Mouse (Mus musculus): Measurements from ENCODE around the gene F3.

The F3 gene

DNA sequence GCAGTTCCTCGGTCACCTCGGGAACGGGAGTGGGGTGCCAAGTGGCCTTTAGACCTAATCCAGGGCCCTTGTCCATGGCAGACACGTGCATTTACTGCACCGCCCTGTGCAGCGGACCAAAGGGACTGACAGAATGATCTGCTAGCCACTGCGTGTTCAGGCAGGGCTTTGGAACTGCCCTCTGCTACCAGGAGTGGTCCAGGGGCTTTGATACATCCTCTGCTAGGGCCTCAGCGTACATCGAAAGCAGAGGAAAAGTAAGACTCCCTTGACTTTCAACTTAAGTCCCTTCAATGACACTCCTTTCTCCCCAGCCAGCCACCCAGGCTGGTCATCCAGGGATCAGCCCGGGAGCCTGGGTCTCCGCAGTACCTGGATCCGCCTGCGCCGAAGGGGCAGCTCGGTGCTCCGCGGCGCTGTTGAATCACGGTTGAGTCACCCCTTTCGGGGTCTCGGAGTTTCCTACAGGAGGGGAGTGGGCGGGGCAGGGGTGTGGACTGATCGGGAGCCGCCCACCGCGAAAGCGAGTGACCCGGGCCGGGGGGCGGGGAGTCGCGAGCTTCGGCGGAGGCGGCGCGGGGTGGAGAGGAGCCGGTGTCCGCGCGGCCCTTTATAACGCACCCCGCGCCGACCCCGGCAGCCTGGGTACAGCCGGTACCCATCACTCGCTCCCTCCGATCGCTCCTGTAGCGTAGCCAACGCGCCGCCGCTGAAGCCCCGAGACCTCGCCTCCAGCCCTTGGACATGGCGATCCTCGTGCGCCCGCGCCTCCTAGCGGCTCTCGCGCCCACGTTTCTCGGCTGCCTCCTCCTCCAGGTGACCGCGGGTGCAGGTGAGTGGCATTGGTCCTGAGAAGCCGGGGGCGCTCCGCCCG lies at the start of gene F3:
F3 (plus strand) TSS at position 567 of the 874 bp plus-strand sequence.
- DNase-seq (ENCODE audit: low spot score), result peak; percentile 91

DNA sequence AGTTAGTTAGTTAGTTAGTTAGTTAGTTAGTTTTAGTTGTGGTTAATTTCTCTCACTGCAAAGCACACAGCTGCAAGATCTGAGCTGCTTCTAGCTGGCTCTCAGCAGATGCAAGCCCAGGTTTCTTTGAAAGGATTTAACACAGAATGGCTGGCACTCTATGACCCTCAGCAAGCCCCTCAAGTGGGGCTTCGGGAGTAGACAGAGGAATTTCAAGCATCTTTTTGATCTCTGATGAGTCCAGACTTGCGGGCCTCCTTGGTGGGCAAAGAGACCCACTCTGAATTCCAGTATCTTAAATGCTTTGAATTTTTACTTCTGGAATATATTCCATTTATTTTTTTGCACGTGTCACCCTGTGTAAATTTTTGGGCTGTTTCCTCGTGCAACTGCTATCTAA lies 44.4 kb upstream of the F3 start:
- peak; percentile 45 for DNase-seq (ENCODE audit: low spot score)

DNA sequence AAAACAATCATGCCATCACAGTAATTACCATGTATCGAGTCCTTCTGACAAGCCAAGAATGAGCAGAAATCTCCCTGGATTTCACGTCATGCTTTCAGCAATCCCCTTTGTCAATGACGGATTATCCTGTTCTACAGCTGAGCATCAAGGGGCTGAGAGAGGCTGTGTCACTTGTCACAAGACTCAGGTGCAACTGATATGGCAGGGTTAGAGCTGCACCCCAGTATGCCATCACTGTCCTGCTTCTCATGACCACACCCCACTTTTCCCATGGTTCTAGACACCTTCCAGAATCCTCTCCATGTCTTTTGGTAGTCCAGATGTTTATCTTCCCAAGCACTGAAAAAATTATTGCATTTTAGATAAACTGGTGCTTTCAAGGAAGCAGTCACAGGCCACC lies 43.9 kb upstream of the F3 start:
- DNase-seq (ENCODE audit: low spot score), result no peak

DNA sequence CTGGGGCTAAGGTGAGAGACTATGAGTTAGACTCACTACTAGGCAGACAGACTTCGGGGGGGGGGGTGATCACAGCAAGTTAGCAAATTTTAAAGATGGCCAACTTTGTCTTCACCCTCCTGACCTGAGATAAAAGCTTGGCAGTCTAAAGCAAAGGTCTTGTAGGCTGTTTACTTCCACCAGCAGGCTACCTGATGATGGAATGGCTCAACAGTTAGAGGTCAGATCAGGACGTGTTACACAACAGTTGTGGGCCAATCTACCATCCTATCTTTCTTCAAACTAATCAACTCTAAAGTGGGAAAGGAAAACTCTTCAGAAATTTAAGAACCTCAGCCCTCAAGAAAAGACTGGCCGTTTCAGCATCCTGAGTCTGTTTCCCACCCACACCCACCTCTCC lies 43.1 kb upstream of the F3 start:
- DNase-seq (ENCODE audit: low spot score), result no peak

DNA sequence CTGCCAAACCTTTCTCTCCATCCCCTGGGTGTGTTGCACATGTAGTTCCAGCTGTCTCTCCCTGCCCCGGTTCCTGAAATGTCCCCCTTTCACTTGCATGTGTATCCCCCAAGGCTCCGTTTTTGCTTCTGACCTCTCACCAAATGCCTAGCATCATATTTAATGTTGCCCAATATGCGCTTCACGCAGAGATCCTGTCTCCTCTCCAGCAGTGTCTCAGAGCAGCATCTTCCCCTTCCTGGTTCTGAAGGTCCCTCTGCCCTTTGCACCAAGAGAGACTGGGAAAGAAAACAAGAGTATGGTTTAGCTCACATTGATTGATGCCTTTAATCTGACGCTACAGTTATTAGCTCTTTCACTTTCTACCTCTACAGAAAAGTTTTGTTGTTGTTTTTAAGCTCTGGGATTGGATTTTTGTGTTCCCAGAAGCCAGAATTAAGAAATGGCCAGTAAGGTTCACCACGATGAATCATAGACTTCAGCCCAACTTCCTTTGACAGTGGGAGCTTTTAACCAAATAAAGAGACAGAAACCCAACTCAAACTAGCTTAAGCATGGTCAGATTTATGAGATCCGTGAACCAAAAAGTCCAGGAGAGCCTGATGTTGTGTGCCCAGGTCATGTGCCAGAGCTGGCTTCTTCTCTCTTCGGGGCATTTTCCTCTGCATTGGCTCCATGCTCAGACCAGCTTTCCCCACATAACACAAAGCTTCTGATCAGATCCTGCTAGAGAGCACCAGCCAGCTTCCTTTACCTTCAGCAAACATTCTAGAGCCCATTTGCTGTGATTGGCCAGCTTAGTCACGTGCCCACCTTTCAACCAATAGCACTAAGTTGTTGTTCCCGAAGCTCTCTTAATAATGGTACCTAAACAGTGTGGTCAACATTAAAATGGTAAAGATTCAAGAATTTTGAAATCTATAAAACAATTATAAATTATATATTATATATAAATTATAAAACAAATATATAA lies 40.6 kb upstream of the F3 start:
- no peak for DNase-seq (ENCODE audit: low spot score)

DNA sequence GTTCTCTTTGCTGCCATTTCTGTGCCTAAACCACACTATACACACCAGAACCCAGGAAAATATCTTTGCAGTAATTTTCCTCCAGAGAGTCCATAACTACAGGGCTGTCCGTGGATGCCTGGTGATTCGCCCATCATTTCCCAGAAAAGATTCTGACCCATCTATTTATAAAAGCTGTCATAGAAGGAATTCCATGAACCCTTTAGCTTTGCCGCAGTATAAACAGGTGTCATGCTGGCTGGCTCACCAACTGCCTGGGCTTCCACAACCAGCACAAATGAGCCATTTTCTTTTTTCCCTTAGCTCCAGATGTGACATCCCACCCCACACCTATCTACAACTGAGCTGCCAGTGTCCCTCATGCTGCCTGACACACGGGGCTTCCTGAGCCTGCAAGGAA lies 38.8 kb upstream of the F3 start:
- DNase-seq (ENCODE audit: low spot score), result no peak

DNA sequence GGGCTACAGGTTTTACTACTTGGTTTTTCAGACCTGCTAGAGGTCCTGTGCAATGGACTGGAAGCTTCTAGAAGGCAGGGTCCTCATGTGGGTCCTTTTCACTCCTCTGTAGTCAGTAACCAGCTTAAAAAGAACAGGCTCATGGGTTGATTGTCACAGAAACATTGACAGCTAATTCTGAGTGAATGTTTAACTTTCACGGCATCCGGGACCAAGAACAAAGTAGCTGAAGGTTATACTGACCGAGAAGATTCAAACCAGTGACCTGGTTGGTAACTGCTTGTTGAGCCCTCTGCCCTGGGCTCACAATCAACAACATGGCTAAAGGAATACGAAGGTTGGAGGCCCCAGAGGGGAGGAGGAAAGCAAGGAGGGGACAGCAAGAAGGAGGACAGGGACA lies 38.4 kb upstream of the F3 start:
- no peak for DNase-seq (ENCODE audit: low spot score)

DNA sequence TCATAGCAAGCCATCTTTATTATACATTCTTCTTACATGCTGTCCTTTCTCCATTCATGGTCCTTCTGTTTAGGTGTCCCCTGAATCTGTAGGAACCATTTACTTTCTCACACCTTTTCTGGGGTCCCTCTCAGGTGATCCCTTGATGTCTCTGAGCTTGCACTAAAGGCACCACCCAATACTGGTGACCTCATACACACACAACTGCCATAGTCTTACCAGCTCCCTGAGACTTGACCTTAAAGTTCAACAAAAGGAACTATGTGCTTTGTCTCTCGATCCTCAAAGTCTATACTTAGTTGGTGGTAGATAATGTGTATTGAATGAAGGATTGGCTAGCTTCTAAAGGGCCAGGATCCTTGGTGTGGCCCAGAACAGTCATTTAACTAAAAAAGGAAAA lies 37.4 kb upstream of the F3 start:
- no peak for DNase-seq (ENCODE audit: low spot score)

DNA sequence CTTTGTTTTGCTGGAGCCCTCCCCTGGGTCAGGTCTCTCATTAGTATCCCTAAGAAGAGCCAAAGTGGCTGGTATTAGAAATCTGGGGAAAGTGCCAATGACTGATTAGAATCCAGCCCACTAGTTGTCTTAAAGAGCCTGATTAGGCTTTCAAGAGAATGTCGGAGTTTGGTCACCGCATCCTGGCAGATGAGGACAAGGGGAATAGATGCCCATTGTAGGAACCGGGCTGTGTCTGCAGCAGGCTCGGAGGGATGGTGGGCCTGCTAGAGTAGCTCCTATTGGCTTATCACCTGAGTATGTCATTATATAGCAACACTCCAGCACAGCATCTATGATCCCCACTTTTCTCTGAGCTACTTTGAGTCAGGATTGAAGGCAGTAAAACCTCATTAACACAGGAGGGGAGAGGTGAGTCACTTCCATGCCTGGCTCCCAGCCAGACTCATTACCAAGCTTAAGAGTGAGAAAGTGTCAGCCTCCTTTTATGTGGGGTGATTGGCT lies 36.9 kb upstream of the F3 start:
- DNase-seq (ENCODE audit: low spot score), result no peak

DNA sequence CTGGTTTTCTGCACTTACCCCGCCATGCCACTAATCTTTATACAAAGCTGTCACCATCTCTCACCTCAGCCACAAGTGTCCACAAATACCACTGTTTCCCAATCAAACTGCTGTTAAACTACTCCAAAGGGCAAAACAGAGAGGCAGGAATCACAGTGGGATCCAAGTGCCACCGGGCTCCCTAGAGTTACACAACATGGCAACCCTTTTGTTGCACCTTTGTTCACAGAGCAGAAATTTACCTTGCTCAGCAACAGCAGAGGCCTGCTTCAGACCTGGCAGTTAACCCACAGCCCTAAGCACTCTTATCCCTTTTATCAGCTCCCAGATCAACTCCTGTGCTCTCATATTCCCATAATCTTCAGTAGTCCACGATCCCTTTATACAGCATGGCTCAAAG lies 35.6 kb upstream of the F3 start:
- no peak for DNase-seq (ENCODE audit: low spot score)

DNA sequence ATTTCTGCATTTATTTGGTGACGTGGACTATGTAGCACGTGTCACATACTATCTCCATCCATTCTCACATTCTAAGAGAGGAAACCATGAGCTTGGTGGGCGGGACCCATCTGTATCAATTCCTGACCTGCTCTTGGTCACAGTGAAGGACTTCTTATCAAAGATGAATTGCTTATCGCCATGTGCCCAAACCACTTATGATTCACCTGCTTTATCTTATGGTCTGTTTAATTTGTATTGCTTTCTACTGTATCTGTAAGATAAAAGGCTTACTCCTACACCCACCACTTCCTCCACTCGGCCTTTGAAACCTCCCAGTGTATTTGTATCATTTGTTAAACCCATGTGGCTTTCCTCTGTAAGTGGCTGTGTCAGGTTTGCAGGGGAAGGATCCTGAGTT lies 34.3 kb upstream of the F3 start:
- DNase-seq (ENCODE audit: low spot score), result no peak

DNA sequence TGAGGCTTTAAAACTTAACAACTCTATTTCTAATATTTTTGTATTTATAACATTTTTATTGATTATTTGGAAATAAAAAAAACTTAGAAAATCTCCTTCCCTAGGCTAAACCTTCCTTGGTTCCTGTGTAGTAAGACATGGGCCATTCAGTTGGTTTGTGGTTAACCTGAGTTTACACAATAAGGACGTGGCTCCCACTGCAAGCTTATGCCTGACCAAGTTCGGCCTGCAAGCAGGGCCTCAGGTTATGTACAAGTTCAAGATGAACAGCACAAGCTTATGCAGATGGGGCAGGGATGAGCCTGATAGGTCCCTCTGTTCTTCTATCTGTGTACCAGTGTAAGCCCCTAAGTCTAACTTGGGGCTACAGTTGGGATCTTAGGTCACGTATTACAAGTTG lies 33.6 kb upstream of the F3 start:
- DNase-seq (ENCODE audit: low spot score), result no peak

DNA sequence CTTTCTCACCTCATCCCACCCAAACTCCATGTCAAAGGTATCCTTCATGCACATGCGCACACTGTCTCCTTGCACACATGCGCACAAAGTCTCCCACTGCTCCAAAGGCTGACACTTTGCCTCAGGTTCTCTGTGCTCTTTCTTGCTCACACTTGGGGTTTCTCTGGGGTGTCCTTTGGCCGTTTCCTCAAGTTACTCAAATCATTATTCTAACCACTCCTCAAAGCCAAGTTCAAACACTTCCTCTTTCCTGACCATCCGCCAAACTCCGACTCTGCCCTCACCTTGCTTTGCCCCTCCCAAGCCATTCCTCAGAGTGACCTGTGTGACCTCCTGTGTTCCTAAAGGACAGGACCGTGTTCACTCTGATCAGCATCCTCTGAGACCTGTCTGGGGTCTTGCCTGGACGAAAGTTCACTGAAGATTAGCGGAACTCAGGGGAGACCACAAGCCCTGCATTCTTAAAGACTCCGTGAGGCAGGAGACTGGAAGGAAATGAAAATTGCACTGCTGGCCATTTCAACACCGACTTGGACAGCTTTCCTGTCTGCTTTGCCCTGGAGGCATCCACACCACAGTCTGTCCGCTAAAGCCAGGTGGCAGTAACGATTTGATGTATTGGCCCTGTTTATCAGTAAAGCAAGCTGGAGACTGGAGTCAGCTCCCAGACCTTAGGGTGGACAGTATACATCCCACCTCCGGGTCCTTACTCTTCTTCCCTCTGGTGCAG lies 30.2 kb upstream of the F3 start:
- DNase-seq (ENCODE audit: low spot score), result no peak

DNA sequence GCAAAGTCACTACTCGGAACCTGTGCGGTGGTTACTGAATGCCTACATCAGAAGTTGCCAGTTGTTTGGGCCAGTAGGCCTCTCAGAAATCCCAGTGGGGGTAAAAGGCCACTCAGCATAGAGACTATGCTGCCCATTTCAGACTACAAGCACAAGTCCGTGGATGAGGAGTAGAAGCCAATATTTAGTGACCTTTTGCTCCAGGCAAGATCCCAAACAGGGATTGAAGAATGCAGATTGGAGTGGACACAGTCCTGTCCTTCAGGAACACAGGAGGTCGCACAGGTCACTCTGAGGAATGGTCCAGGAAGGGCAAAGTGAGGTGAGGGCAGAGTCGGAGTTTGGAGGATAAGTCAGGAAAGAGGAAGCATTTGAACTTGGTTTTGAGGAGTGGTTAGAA lies 29.6 kb upstream of the F3 start:
- no peak for DNase-seq (ENCODE audit: low spot score)

DNA sequence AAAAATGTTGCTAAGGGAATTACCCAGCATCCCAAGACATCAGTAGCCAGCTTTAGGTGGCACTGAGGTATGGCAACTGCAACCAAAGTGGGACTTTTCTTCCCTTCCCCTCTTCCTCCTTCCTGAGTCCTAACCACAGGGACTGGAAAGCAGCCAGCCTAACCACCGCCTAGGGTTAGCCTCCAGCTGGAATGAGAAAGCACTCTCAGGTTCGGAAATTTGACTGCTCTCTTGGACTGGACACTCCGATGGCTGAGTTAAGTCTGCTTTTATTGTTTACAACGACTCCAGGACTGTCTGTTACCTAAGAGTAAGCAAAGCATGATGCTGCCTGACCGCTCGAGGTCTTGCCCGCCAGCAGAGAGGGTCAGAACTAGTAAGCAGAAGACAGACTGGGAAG lies 26.2 kb upstream of the F3 start:
- no peak for DNase-seq (ENCODE audit: low spot score)

DNA sequence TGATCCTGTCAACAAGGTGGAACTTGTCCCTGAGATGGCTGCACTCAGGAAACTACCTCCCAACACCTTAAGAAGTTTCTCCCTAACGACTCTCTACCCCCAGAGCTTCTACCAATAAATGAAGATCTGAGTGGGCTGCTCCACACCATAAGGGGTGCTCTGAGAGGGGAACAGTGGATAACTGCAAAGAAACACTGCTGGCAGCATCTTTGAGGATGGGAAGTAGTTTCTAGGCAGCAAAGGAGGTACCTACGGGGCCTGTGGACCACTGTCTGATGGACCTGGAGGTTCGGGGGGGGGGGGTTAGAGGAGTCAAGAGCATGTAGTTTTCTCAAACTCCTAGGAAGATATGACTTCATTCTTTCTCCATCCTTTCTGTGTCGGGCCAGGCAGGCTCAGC lies 23.9 kb upstream of the F3 start:
- DNase-seq (ENCODE audit: low spot score), result no peak

DNA sequence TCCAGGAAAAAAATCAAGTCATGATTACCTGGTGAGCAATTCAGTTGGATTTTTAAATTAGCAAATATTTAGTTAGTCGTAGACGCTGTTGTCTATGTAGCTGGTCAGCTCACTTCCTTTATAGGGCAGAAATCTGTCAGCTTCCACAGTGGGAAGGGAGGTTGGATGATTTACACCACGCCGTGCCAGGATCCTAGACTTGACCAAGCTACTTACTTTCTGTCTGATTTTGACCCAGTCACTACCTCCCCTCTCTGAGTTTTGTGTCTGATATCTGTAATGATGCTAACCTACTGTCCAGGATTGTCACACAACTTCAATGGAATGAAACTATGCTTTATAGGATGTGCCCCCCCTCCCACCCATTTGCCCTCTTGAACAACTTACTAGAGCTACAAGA lies 23.5 kb upstream of the F3 start:
- DNase-seq (ENCODE audit: low spot score), result peak; percentile 33

DNA sequence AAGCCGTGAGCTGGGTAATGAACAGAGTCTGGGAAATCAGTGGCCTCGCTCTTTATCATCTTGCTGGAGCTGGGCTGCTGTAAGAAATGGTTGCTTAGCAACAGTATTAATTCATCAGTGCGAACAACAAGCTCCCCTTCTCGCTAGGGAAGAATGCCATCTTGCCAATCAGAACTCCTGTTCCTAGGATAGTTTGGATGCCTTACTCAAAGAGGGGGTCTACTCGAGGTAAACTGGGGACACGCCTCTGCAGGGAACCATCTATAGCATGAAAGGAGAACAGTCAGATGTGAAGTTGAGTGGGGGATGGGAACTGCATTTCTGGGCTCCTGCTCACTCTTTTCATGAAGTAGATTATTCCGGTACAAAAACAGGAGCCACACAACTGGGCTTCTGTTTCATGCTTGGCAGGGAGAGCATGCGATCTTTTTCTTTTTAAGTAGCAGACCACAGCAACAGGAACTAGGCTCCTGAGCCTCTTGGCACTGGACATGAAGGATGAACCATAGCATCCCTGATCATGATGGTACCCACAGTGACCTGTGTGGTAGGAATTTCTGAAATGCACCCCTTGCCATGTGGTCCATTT lies 22.9 kb upstream of the F3 start:
- peak; percentile 79 for DNase-seq (ENCODE audit: low spot score)

DNA sequence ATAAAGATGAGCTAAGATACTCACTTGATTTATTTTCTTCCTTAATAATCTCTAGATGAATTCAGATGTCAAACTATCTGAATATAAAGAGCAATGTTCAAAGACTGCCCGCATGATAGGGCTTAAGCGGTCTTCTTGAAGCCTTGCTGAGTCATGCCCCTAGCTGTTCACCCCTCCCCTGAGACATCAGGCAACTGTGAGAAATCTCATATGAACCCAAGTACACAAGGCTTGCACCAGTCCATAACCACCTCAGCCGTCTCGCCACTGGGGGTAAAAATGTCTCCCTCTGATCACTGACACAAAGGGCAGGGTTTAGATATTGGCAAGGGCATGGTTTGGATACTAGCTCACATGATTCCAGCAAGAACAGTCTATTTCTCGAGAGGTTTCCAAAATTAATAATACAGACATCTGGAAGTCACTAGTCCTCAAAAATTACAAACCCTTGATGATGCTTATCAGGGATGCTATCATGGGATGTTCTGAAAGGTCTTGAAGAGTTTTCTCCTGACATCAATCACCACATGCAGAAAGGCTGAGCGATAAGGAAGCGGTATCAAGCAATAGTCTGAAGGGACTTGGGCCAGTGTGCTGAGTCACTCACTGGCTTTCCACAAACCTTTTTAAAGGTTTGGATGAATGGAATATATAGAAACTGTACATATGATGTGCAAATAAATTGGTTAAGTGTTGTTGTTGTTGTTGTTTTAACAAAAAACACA lies 20.0 kb upstream of the F3 start:
- no peak for DNase-seq (ENCODE audit: low spot score)

DNA sequence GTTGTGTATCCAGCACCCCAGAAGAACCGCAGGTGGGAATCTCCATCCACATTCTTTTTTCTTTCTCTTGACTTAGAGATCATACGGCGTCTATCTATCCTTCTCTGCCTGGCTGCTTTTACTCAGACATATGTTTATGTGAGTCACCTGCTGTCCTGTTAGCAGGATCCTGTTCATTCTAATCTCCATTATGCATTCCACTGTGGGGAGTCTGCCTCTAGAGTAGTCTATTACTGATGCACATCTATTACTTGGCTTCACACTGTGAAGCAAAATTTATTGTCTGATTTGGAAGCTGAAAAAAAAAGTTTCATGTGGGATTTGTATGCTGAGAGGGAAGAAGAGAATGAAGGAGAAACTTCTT lies 19.5 kb upstream of the F3 start:
- no peak for DNase-seq (ENCODE audit: low spot score)

DNA sequence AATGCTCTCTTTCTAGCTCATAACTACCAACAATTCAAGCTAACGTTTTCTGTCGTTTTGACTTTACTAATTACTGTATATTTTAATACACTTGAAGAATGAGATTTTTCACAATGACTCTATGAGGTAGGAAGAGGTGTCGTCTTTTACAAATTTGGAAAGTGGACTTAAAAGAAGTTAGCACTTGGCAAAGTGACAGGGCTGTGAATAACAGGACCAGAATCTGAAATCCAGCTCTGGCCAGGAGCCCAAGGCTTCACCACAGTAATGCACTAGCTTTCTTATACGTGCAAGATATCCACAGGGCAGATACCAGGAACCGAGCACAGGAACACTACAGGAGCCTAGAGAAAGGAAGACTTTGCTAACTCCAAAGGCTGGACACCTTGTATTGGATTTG lies 17.2 kb upstream of the F3 start:
- DNase-seq (ENCODE audit: low spot score), result no peak

Measured in embryo, embryonic 10.5 days (tissue).